Mouse (Mus musculus) ES-E14 (cell line): ENCODE measurements at regions not wholly inside any gene's neighbourhood (a gene's known extent, or its start where the extent isn't known, plus 50 kb on each side); places are given as distances from the start of the nearest gene placed in this dataset.

Experiments used
- CHD2 ChIP-seq: IDR thresholded peaks from 2 replicates; pipeline ENCODE4 v1.6.1; 2014; ENCODE audit warnings: mild to moderate bottlenecking, low read depth, low read length, inconsistent platforms
- HCFC1 ChIP-seq: IDR thresholded peaks from 2 replicates; pipeline ENCODE4 v1.6.1; 2012; ENCODE audit warnings: low read length, inconsistent platforms, borderline replicate concordance; ENCODE audit not compliant: insufficient read depth
- MAFK ChIP-seq: IDR thresholded peaks from 2 replicates; pipeline ENCODE4 v1.6.1; 2014; ENCODE audit warnings: mild to moderate bottlenecking, low read depth, low read length, inconsistent platforms; ENCODE audit not compliant: insufficient read depth
- ZC3H11A ChIP-seq: IDR thresholded peaks from 2 replicates; pipeline ENCODE4 v1.6.1; 2012; ENCODE audit warnings: low read depth, mild to moderate bottlenecking, inconsistent platforms, low read length, borderline replicate concordance
- ZNF384 ChIP-seq: IDR thresholded peaks from 2 replicates; pipeline ENCODE4 v1.6.1; 2012; ENCODE audit warnings: low read depth, low read length, inconsistent platforms

DNA sequence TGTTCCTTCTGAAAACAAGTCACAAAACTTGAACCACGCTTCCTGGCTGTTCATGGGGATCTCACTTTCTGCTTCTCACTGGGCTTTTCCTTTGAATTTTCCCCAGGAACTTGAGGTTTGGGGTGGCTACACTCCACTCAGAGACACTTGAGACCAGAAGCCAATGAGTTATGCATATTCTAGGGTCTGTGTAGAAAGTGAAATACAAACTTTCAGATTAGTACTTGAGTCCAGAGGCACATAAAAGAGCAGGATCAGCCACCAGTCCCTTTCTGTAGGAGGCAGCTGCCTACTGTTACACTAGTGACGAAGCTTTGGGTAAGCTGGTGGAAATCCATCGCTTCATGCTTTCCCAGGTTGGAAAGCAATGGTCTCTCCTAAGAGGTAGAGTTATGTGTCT is 60.4 kb upstream of the Serpine2 start:
- TF ChIP-seq CHD2 (no peak), ZNF384 (no peak), MAFK (no peak), HCFC1 (no peak), ZC3H11A (no peak)
